Mouse (Mus musculus) telencephalon, adult 2 months (tissue): ENCODE measurements at regions not wholly inside any gene's neighbourhood (a gene's known extent, or its start where the extent isn't known, plus 50 kb on each side); places are given as distances from the start of the nearest gene placed in this dataset.

Source experiments
- DNase-seq: peaks from one replicate; pipeline ENCODE4 v3.0.0-alpha.2; 2011; ENCODE audit warnings: low read depth, low spot score

- DNase-seq = no peak
These were observed 51.5 kb upstream of the Ryk start for GRCm38 (mm10) chr9:102782926-102783850.

- peak; percentile 40 for DNase-seq
These were observed 50.2 kb upstream of the Ryk start for GRCm38 (mm10) chr9:102784329-102785026.
